Mouse (Mus musculus) spleen, postnatal 10 days (tissue): Measurements from ENCODE around the gene Txk.

ENCODE experiments used
- DNase-seq, 2 experiments: peaks; one replicate each; pipeline ENCODE4 v3.0.0; 2021 to 2022; ENCODE audit warnings: low spot score in 2 of 2

The Txk gene

GRCm38 (mm10) chr5:72751056-72751758 is 1.4 kb downstream of the Txk start:
- DNase-seq = no peak

- DNase-seq = no peak
These were observed 2.4 kb downstream of the Txk start for GRCm38 (mm10) chr5:72750226-72750625.

DNA sequence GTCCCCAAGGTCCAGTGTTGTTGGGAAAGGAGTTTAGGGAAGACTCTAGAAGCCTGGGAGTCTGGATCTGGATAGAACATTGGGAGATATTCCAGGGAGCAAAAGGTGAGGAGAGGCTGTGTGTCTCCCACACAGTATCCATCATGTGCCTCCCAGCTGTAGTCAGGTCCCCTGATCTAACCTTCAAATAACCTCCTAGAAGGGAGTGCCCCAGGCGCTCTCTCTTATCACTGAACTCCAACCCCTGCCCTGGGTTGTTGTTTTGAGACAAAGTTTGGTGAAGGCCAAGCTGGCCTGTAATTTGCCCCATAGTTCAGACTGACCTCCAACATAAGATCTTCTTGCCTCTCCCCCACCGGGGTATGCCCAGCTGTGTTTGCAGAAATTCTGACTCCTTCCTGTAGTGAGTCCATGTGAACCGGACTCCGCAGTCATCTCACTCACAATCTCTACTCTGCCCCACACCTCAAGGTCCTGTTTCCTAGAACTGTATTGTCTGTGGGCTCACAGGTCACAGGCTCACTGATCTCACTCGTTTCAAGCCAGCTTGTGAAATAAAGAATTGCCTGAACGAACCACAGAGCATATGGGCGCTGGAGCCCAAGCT is 3.8 kb downstream of the Txk start:
- DNase-seq = no peak

DNA sequence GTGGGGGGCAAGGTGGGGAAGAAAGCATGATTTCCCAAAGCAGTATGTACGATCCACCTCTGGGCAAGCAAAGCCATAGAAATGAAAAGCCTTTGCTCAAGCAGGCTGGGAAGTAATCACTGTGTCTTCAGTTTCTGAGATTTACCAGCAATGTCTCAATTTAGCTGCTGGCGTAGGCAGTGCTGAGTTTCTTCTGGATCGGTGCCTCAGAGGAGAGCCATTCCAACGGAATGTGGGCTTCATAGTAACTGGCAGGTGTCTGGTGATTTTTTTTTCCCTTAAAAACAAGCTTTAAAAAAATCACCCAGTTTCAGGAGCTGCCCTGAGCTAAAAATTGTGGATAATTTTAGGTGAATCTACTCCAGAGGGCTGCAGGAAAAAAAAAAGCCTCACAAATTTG is 5.2 kb downstream of the Txk start:
- DNase-seq = no peak

- no peak for DNase-seq
These were observed 6.1 kb downstream of the Txk start for GRCm38 (mm10) chr5:72746461-72746860.

- DNase-seq = no peak
These were observed 9.5 kb downstream of the Txk start for GRCm38 (mm10) chr5:72743103-72743502.

DNA sequence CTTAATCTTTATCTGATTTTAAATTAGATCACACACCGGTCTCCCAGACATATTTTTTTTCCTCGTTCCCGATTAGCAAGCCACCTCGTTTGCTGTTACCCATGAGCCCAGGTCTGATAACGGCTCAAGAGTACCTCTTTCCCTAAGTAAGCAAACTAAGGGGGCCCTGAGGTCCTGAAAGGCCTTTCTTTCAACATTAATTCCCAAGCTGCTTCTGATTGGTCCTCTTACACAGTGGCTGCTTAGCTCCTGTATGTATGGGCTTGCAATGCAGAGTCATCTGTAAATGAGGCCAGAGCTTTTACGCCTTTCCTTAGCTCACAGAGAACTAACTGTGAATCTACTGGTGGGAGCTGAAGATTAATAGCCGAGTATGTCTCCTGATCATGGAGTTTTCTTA is 15.7 kb downstream of the Txk start:
- DNase-seq = no peak

- DNase-seq = no peak
These were observed 16.1 kb downstream of the Txk start for GRCm38 (mm10) chr5:72736437-72736836.

DNA sequence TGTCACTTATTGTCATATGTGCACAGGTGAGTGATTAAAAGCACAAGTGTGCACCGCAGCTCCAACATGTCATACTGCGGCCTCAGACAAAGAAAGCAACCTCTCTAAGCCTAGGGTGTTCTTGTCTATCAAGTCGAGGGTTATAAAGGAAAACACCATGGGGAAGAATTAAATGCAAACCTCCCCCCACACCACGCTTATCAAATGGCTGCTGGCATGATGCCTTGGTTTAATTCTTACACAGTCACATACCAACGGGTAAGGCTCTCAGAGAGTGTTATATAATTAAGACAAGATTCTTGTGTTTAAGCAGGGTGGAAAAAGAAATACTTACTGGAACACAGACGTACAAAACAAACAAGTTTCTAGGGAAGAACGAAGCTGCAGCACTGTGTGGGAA is 16.8 kb downstream of the Txk start:
- DNase-seq = no peak

- DNase-seq = no peak
These were observed 19.7 kb downstream of the Txk start for GRCm38 (mm10) chr5:72732885-72733284.

DNA sequence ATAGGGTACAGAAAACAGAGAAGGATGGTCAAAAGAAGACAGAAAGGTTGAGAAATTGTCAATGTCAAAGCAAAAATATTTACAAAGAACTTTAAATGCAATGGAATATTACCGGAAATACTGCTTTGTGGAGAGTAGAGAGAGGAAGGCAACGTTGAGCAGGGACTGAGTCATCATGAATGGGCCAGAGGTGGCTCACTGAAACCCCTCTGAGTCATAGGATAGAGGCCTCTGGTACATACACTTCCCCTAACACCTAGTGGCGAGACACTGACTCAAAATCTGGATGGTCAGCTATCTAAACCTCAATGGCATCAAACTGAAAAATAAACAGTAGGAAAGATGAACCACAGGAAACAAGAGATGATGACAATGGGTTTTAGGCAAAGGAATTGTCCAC is 27.2 kb downstream of the Txk start:
- no peak for DNase-seq

DNA sequence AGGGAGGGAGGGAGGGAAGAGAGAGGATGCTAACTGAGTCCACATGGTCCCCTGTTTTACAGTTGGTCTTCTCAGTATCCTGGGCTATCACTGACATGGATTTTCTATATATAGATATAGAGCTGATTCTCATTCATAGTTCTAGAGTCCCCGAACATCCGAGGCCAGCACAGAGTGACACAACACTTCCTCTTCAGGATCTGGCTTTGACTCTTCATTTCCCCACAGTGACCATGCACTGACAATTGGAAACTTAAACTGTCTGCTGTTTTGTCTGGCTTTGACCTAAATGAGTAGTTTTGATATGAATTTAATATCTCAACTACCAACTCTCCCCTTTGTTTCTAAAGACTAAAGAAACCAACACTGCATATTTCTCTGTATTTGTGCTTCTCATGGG is 29.1 kb downstream of the Txk start:
- DNase-seq = no peak

DNA sequence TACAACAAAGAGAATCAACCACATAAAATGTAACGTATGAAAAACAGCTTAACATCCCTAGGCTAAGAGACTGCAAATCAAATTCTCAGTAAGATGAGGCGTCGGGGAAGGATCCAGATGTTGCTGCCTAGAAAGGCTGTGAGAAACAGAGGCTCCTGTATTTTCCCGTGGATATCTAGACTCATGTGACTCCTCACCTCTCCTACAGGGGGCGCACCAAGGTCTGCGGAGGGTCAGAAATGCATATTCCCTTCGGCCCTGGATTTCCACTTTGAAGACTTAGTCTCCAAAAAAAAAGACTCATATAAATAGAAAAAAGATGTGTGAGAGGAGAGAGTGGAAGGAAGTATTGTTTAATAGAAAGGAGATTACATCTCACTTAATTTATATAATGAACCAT is 32.0 kb downstream of the Txk start:
- no peak for DNase-seq

GRCm38 (mm10) chr5:72710572-72711278 is 41.9 kb downstream of the Txk start:
- DNase-seq = peak; percentile 32 to 74

- DNase-seq = no peak
These were observed 42.6 kb downstream of the Txk start for GRCm38 (mm10) chr5:72709976-72710375.

DNA sequence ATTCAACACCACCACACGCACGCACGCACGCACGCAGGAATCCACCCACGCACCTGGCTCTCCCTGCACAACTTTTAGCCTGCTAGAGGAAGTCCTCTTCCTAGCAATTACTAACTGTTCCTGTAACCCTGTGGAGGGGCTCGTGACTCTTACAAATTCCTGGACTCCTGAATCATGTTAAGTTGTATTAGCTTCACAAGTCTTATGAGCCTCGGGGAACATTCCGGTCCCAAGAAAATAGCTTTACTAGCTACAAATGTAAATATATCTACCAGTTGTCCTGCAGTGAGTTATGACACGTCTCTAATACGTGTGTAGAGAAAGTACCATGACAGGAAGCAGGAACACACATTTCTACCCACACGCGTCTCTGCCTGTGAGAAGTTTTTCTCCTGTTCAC is 43.1 kb downstream of the Txk start:
- no peak for DNase-seq

- DNase-seq = no peak
These were observed 45.9 kb downstream of the Txk start for GRCm38 (mm10) chr5:72706722-72707121.

- DNase-seq = no peak
These were observed 46.5 kb downstream of the Txk start for GRCm38 (mm10) chr5:72706095-72706494.

DNA sequence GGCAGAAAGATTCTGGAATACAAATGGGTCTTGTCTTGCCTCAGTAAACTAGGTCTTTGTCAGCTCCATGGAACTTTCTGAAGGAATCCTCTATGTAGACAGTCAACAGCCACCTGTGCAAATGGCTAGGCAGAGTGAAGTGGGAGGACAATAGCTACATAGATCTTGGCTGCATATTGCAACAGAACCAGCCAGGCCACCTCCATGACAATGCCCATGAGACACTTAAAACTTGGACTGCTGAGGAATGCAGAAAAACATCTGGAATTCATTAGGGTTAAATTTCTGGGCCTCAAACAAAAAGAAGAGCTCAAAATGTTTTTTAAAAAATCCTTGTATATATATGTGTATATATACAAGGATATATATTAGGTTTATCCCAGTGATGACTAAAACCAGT is 50.4 kb downstream of the Txk start:
- no peak for DNase-seq

GRCm38 (mm10) chr5:72699500-72699818 is 53.1 kb downstream of the Txk start:
- DNase-seq = no peak

GRCm38 (mm10) chr5:72698818-72699499 is 53.6 kb downstream of the Txk start:
- DNase-seq = no peak

DNA sequence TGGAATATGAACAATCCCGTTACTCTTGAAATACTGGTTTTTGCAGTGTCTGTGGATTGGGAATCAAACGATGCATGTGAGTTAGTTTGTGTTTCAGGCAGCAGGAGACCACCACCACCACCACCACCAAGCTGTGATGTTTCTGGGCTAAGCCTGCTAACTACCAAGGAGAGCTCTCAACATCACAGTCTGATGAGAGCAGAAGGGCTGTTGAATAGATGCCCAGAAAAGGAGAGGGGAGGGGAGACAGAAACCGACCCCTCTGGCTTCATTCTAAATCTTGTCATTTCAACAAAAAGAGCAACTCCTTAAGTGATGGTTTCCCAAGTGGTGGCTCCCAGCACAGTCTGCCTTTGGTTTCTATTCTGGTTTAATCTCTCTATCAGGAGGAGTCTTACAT is 54.2 kb downstream of the Txk start:
- no peak for DNase-seq

GRCm38 (mm10) chr5:72696491-72696890 is 56.1 kb downstream of the Txk start:
- DNase-seq = no peak
